Mouse (Mus musculus) kidney, adult 18-20 months (tissue): Measurements from ENCODE around the gene Fhl3.
"Not testable (repeated sequence)": the region's sequence is repeated elsewhere in the genome, so short reads cannot be mapped to it uniquely, and the experiment has no call there.

Experiments
- DNase-seq: peaks from one replicate; pipeline ENCODE4 v3.0.0; 2021

Fhl3 gene

DNA sequence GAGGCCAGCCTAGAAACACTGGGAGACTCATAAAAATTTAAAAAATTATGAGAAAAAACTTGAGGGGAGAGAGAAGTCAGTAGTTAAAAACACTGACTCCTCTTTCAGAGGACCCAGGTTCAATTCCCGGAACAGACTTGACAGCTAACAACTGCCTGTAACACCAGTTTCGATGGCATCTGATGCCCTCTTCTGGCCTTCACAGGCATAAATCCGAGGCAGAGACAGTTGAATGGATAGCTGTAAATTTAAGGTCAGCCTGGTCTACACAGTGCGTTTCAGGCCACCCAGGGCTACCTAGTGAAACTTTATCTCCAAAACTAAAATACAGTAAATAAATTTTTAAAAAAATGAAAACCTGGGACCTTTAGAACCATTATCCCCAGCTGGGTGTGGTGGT, 15.5 kb upstream of the Fhl3 start:
- no peak for DNase-seq

DNA sequence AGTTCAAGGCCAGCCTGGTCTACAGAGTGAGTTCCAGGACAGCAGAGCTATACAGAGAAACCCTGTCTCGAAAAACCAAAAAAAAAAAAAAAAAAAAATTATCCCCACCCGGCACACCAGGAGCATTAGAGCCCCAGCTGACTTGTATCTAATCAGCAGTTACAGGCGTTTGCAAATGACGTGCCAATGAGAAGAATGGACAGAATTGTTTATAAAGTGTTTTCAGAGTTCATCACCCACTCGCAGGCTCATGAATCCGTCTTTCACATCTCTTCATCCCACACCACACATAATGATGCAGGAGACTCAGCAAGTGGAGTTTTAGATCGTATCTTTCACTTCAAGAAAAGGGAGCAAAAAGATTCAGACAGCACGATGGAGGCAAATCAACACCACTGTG, 15.0 kb upstream of the Fhl3 start:
- no peak for DNase-seq

DNA sequence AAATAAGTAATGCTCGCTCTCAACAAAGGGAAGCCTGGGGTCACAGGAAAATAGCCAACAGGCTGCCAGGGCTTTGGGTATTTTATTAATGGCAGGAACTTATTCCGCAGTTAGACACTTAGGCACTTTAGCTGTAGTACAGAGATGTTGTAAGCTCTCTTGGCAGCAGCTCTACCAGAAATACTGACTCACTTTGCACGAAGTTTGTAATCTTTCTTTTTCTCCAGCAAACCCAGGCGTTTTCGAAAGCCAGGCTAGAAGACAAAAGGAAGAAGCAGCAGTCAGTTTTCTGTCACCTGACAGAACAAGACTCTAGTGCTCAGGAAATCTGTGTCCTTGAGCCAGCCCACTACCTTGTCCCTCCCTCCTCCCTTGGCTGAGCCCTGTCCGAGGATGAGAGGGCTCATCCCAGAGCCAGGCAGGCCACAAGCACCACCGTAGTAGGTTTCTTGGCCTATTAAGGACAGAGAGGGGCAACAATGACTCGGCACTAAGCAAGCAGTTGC, 14.6 kb upstream of the Fhl3 start:
- no peak for DNase-seq

DNA sequence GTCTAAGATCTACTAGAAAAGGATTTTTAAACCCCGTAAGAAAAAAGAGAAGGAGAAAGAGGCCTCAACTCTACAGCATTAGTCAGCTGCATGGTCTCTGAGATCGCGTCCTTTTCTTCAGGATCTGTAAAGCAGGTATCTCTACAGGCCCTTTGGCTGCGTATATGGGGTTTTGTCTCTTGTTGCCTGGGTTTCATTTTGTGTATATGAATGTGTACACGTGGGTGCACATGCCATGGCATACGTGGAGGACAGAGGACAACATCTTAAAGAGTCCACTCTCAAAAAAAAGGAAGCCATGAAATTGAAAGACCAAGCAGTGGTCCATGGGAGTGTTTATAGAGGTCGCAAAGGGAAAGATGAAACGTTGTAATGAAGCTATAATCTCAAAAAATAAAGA, 9.0 kb upstream of the Fhl3 start:
- DNase-seq = no peak

GRCm38 (mm10) chr4:124692416-124692861, 8.1 kb upstream of the Fhl3 start:
- DNase-seq = no peak

DNA sequence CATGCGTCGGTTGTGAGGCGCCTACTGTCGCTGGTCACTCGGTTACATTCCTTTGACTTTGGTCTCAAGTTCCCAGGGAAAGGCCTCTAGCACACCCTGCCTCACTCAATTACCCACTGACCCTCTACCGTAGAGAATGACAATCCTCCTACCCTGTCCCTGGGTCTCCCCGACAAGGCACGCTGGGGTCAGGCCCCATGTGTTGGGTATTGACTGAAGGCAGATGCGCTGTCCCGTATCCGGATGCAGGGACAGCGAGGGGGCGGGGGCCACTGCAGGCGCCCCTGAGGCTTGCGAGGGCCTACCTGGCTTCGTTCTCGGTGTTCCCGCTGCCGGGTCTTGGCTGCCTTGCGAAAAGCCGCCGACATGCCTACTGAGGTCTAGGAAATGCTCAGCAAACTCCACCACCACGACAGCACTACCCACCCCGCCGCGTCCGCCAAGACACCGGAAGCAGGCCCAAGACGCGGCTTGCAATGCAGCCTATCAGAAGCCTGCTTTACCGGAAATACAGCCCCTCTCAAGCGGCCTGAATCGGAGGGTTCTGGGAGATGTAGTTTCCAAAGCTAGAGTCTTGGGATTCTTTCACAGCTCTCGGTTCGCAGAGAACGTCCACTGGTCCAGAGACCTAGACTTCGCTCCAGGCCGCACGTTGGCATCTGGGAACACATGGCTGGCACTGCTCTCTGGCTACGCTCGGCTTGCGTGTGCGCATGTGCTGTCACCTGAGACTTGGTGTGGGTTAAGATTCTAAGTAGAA, 7.2 kb upstream of the Fhl3 start, which contains the start of gene Utp11:
TSS of gene Utp11 (minus strand) at position 466 of the 760 bp plus-strand sequence.
- DNase-seq = peak; percentile 87

GRCm38 (mm10) chr4:124694572-124694971, 5.9 kb upstream of the Fhl3 start:
- no peak for DNase-seq

GRCm38 (mm10) chr4:124695786-124696516, 4.5 kb upstream of the Fhl3 start:
- DNase-seq = peak; percentile 34

- DNase-seq = no peak
Measured at GRCm38 (mm10) chr4:124699791-124700190, 710 bp upstream of the Fhl3 start.

GRCm38 (mm10) chr4:124701052-124701845, 748 bp downstream of the Fhl3 start:
- DNase-seq = no peak

DNA sequence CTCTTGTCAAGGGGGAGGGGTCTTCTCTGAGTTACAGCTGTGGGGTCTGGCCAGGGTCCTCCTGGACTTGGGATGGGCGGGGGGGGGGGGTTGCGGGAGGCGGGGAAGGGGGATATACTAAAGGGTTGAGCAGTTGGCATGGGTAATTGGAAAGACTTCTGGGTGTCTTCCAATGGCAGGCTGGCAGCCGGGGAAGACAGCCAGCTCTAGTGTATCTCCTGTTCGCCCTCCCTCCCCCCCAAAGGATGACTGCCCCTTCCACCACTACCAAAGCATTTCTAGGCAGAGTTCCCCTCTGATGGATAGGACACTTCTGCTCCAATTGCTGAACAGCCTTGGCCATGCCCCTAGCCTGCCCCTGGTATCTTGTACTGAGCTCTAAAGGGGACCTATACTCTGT, 1.4 kb downstream of the Fhl3 start:
- DNase-seq = no peak

DNA sequence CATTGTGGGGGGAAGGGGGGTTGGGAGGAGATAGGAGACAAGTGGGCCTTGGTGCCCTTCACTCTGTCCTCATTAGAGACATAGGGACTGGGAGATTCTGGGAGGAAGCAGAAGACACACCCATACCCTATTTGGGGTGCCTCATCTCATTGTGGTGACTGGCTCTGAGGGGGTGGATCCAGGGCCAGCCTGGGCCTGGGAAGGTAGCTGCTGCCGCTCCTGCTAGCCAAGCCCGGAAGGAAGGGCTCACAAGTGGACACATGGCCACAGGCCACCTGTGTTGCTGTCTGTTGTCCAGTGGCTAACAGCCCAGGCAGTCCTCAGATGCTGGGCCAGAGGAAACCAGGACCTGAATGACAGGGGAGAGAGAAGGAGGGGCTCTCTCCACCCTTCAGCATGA, 2.9 kb downstream of the Fhl3 start:
- DNase-seq = no peak

DNA sequence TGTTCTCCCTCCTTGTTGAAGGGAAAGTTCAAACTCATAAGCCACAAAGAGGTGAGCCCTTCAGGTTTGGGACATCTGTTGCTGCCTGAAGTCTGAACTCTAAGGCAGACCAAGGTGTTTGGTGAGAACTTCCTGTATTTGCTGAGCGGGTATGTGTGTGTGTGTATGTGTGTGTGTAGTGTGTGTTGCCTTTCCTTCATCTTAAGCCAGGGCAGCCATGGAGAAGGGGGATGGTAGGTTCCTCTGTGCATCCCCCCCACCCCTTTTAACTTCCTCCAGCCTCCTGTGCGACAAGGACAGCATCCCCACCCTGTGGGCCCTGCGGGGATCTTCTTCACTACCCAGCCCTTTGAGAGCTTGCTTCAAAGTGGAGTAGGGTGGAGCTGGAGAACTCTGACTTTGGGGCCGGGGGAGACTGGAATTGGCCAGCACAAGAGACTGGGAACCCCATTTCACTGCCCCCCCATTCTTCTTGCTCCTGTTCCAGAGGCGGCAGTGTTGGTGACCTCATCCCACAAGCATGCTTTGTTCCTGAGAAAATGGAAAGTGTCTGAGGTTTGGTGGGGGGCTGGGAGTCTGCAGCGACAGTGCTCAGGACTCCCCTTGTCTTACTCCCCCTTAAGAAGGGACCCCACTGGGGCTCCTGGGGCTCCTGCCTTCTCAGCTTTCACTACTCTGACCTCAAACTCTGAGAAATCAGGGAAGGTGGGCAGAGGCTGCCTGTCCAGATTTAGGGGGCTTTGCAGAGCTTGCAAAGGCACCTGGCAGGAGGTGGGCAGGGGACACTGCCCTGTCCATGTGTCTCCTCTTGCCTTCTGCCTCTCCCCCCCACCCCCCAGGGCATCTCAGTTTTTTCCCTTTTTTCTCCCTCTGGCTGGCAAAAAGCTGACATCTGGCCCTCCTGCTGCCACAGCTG, 3.6 kb downstream of the Fhl3 start:
- DNase-seq = no peak

- DNase-seq = peak; percentile 31
Measured at GRCm38 (mm10) chr4:124704797-124705474, 4.4 kb downstream of the Fhl3 start.

DNA sequence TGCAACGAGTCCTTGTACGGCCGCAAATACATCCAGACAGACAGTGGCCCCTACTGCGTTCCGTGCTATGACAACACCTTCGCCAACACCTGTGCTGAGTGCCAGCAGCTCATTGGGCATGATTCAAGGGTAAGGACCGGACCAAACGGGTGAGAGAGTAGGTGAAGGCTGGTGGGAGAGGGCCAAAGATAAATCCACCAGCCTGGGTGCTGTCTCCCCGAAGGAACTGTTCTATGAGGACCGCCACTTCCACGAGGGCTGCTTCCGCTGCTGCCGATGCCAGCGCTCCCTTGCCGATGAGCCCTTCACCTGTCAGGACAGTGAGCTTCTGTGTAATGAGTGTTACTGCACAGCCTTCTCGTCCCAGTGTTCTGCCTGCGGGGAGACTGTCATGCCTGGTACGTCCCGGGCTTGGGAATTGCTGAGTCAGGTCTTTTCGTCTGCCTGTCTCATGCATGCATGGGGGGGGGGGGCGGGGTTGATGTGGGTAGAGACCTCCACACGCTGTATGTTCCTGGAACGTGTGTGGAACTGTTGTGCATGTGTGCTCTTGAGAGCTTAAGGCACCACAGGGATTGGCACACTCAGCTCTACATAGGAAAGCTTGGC, 5.3 kb downstream of the Fhl3 start:
- no peak for DNase-seq

DNA sequence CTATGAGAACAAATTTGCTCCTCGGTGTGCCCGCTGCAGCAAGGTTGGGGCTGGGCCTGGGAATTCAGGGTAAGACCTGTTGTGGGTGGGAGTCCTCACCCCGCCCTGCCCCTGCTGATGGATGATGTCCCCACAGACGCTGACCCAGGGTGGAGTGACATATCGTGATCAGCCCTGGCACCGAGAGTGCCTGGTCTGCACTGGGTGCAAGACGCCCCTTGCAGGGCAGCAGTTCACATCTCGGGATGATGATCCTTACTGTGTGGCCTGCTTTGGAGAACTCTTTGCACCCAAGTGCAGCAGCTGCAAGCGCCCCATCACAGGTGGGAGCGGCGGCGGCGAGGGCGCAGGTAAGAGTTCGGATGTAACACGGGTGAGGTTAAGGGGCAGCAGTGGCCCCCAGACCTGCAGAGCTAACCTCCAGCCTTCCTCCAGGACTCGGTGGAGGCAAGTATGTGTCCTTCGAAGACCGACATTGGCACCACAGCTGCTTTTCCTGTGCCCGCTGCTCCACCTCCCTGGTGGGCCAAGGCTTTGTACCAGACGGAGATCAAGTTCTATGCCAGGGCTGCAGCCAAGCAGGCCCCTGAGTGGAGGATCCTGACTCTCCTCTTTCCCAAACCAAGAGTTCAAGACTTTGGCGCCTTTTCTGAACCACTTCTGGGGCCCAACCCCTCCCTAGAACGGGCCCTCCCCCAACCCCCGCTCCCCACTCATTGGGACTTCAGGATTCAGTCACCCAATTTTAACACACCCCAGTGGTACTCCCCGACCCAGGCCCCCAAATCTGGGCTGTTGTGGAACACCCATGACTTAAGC, 7.1 kb downstream of the Fhl3 start:
- not testable (repeated sequence) for DNase-seq

GRCm38 (mm10) chr4:124708200-124708517, 7.7 kb downstream of the Fhl3 start:
- not testable (repeated sequence) for DNase-seq

GRCm38 (mm10) chr4:124708518-124709477, 8.3 kb downstream of the Fhl3 start:
- peak; percentile 88 for DNase-seq

GRCm38 (mm10) chr4:124709961-124710446, 9.5 kb downstream of the Fhl3 start:
- peak; percentile 62 for DNase-seq
